ENCODE assay signal across 18 mouse cellular contexts in the genomic region with DNA sequence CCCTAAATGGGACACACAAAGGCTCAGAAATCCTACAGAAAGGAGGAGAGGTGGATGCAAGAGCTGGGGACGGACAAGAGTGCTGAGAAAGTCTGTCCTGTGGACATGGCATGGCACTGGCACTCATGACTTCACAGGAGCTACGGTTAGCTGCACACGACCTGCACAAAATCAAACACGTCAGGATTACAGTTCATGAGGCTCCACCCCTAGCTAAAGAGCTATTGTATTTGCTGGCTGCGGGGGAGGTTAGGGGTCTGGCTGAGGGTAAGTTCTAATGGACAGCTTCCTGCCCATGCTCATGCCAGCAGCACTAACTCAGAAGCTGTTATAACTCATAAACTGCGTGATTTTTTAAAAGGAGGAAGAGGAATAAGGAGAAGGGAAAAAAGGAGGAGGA. TPM values are rescaled to one million over a fixed set of nuclear protein-coding genes. Genes with fewer than 3 reads are reported as not detected.
DNase-seq lines count a peak whose midpoint lies in the region; ATAC-seq and TF ChIP-seq lines count a peak whose summit lies in the region.
"Had no signal": no experiment of that assay in that cellular context is flagged by ENCODE, and none has a peak within 500 bp of the region (broad histone marks: within the 10 kb centered on the region; RNA-seq: fewer than 3 reads in every experiment).

No protein-coding gene starts in this region.

- H3K27ac ChIP-seq in embryonic facial prominence, embryonic 14.5 days (replicated peaks; ENCODE audit: low read depth, low read length) = no peak overlapping the region
- no peak overlapping the region for H3K27ac ChIP-seq in embryonic facial prominence, embryonic 10.5 days (replicated peaks)
- no peak overlapping the region for H3K27ac ChIP-seq in heart, postnatal 0 days (ENCODE audit: low read depth)
- H3K27ac ChIP-seq: liver, embryonic 13.5 days; midbrain, embryonic 10.5 days; stomach, embryonic 15.5 days had no signal

- intact Hi-C loops in heart, postnatal 25 days (cut with DNase I) = no loop called here

- ATAC-seq in embryonic facial prominence, embryonic 14.5 days (ENCODE audit: low read depth) = no peak
- ATAC-seq in heart, postnatal 0 days (ENCODE audit: insufficient read depth, low read depth) = peak; percentile 60; the same call in 1 of the 2 replicates
- ATAC-seq: forebrain, embryonic 16.5 days had no signal

- H3K9me3 ChIP-seq in embryonic facial prominence, embryonic 14.5 days (ENCODE audit: control insufficient read depth, low read length) = no peaks in the 10 kb centered on the region
- H3K9me3 ChIP-seq in embryonic facial prominence, embryonic 10.5 days = no peaks in the 10 kb centered on the region
- no peaks in the 10 kb centered on the region for H3K9me3 ChIP-seq in heart, postnatal 0 days (replicated peaks; ENCODE audit: control insufficient read depth, low read length)
- H3K9me3 ChIP-seq: liver, embryonic 13.5 days; midbrain, embryonic 10.5 days; stomach, embryonic 15.5 days had no signal

- H3K4me3 ChIP-seq in embryonic facial prominence, embryonic 14.5 days (ENCODE audit: low read depth, low read length) = no peak overlapping the region
- no peak overlapping the region for H3K4me3 ChIP-seq in embryonic facial prominence, embryonic 10.5 days
- no peak overlapping the region for H3K4me3 ChIP-seq in heart, postnatal 0 days (ENCODE audit: low read depth, low read length)
- H3K4me3 ChIP-seq: liver, embryonic 13.5 days; midbrain, embryonic 10.5 days; stomach, embryonic 15.5 days had no signal

- H3K27me3 ChIP-seq in embryonic facial prominence, embryonic 14.5 days (replicated peaks; ENCODE audit: control insufficient read depth, insufficient read depth, low read length) = no peaks in the 10 kb centered on the region
- H3K27me3 ChIP-seq in embryonic facial prominence, embryonic 10.5 days (replicated peaks; ENCODE audit: low read depth, poor library complexity, severe bottlenecking) = no peaks in the 10 kb centered on the region
- H3K27me3 ChIP-seq in heart, postnatal 0 days (ENCODE audit: control insufficient read depth, insufficient read depth, low read length) = no peaks in the 10 kb centered on the region
- H3K27me3 ChIP-seq: liver, embryonic 13.5 days; stomach, embryonic 15.5 days had no signal

- no peak for TF ChIP-seq EP300 in heart, postnatal 0 days (IDR thresholded peaks at IDR 0.05; ENCODE audit: low read depth)

- peaks cover 39% of the 10 kb centered on the region for H3K36me3 ChIP-seq in embryonic facial prominence, embryonic 14.5 days (ENCODE audit: control insufficient read depth, insufficient read depth, low read length)
- H3K36me3 ChIP-seq in embryonic facial prominence, embryonic 10.5 days (replicated peaks) = peaks cover 8% of the 10 kb centered on the region; the same call in 1 of the 2 replicates
- peaks cover 33% of the 10 kb centered on the region; the same call in 1 of the 2 replicates for H3K36me3 ChIP-seq in heart, postnatal 0 days (replicated peaks; ENCODE audit: control insufficient read depth, insufficient read depth, low read length)
- H3K36me3 ChIP-seq: liver, embryonic 13.5 days; midbrain, embryonic 10.5 days; stomach, embryonic 15.5 days had no signal

- no peak overlapping the region for H3K4me2 ChIP-seq in embryonic facial prominence, embryonic 14.5 days (ENCODE audit: low read depth, low read length)
- H3K4me2 ChIP-seq in heart, postnatal 0 days (ENCODE audit: low read depth, low read length) = no peak overlapping the region
- H3K4me2 ChIP-seq: liver, embryonic 13.5 days; stomach, embryonic 15.5 days had no signal

- 42% methylated on average over 6 of the region's 6 CpGs for WGBS in embryonic facial prominence, embryonic 14.5 days
- WGBS in embryonic facial prominence, embryonic 10.5 days = 49% methylated on average over 6 of the region's 6 CpGs
- 23% methylated on average over 6 of the region's 6 CpGs for WGBS in heart, postnatal 0 days

- no peak overlapping the region for H3K9ac ChIP-seq in embryonic facial prominence, embryonic 14.5 days (ENCODE audit: low read depth, low read length)
- H3K9ac ChIP-seq in heart, postnatal 0 days (replicated peaks; ENCODE audit: low read depth, low read length) = no peak overlapping the region
- H3K9ac ChIP-seq: liver, embryonic 13.5 days; stomach, embryonic 15.5 days had no signal

- H3K4me1 ChIP-seq in embryonic facial prominence, embryonic 14.5 days (ENCODE audit: control insufficient read depth, insufficient read depth, low read length) = no peaks in the 10 kb centered on the region
- peaks cover 7% of the 10 kb centered on the region for H3K4me1 ChIP-seq in embryonic facial prominence, embryonic 10.5 days
- peaks cover 22% of the 10 kb centered on the region; the same call in 1 of the 2 replicates for H3K4me1 ChIP-seq in heart, postnatal 0 days (ENCODE audit: control insufficient read depth, insufficient read depth)
- H3K4me1 ChIP-seq: liver, embryonic 13.5 days; stomach, embryonic 15.5 days had no signal

- no peak for TF ChIP-seq CTCF in heart, postnatal 0 days (IDR thresholded peaks at IDR 0.05; ENCODE audit: low read depth)

- DNase-seq in embryonic facial prominence, embryonic 14.5 days (ENCODE audit: low spot score) = peak; percentile 20
- DNase-seq in embryonic facial prominence, embryonic 10.5 days (ENCODE audit: low spot score) = no peak
- DNase-seq in heart, postnatal 0 days (ENCODE audit: low spot score) = no peak
- DNase-seq in heart, postnatal 25 days (ENCODE audit: low spot score) = no peak
- DNase-seq in MN1 (ENCODE audit: low spot score) = peak; percentile 6
- peak; percentile 33 to 48 for DNase-seq in kidney, postnatal 4 days
- DNase-seq in cerebellum, adult 18-20 months = no peak
- no peak for DNase-seq in cerebellum, postnatal 25 days
- DNase-seq: adrenal gland, adult 8-10 months; cerebellum, adult 2 months; heart, postnatal 10 days; layer of hippocampus, postnatal 36 days; liver, embryonic 13.5 days; lung, postnatal 14 days; thymus, postnatal 25 days had no signal

RNA-seq across cellular contexts. Expression of gene Ccser2, which starts 56.8 kb away (rescaled TPM):
- 49.6 and 52.7 TPM in 2 replicates for polyA plus RNA-seq in embryonic facial prominence, embryonic 14.5 days (2014; fragmentation: Nextera tagmentation; extraction: Ambion mirVana)
- polyA plus RNA-seq in embryonic facial prominence, embryonic 10.5 days (2016; fragmentation: Nextera tagmentation; extraction: Ambion mirVana) = 29.9 and 34.2 TPM in 2 replicates
- total RNA-seq in heart, postnatal 0 days (2014; rRNA removed; ENCODE audit: low replicate concordance) = 49.8 and 69.6 TPM in 2 replicates
- 74.1 and 75.7 TPM in 2 replicates for polyA plus RNA-seq in heart, postnatal 0 days (2015; fragmentation: Nextera tagmentation; extraction: Ambion mirVana)
- 100 to 1,000 TPM; 112 to 119 TPM for total RNA-seq in heart, postnatal 25 days (2021)

Comparison
In these comparisons a context has a peak if more than half of its experiments do, and no peak if none do; other contexts are left out.
1. DNase-seq: peak in embryonic facial prominence, embryonic 14.5 days (single experiment), MN1 (single experiment) and kidney, postnatal 4 days (2 of 2); none in embryonic facial prominence, embryonic 10.5 days (single experiment), heart, postnatal 0 days (single experiment), heart, postnatal 25 days (single experiment), cerebellum, adult 18-20 months (0 of 2) and cerebellum, postnatal 25 days (0 of 2).